Mouse (Mus musculus) heart, embryonic 16.5 days (tissue): ENCODE measurements around the gene Slc11a2. TPM values are rescaled to one million over a fixed set of nuclear protein-coding genes. Genes with fewer than 3 reads are reported as not detected.

Experiments
- ATAC-seq: fragments of 200-750 bp; cut with Nextera tagmentation; replicated peaks from 2 replicates; pipeline ENCODE4 v1.8.0; 2017; ENCODE audit warnings: moderate number of reproducible peaks; ENCODE audit not compliant: insufficient read depth, low FRiP score; ENCODE audit errors: extremely low read depth
- H3K27ac ChIP-seq: fragments of 300-500 bp; sonication (generic); 2 replicates; pipeline ENCODE4 v1.5.1; 2014; ENCODE audit warnings: mild to moderate bottlenecking, low read length, control low read depth, moderate library complexity
- H3K27me3 ChIP-seq: fragments of 300-500 bp; sonication (generic); 2 replicates; pipeline ENCODE4 v1.6.1; 2014; ENCODE audit warnings: low read length, mixed read lengths; ENCODE audit not compliant: control insufficient read depth, insufficient read depth
- H3K36me3 ChIP-seq: fragments of 300-500 bp; sonication (generic); 2 replicates; pipeline ENCODE4 v1.6.1; 2014; ENCODE audit not compliant: control insufficient read depth, insufficient read depth
- H3K4me1 ChIP-seq: fragments of 300-500 bp; sonication (generic); 2 replicates; pipeline ENCODE4 v1.6.1; 2014; ENCODE audit warnings: low read length, mixed read lengths; ENCODE audit not compliant: control insufficient read depth, insufficient read depth
- H3K4me2 ChIP-seq: fragments of 300-500 bp; sonication (generic); 2 replicates; pipeline ENCODE4 v1.6.1; 2014; ENCODE audit warnings: low read depth, mild to moderate bottlenecking, control low read depth, low read length
- H3K4me3 ChIP-seq: fragments of 300-500 bp; sonication (generic); 2 replicates; pipeline ENCODE4 v1.5.1; 2014; ENCODE audit warnings: mild to moderate bottlenecking, control low read depth, low read length
- H3K9ac ChIP-seq: fragments of 300-500 bp; sonication (generic); 2 replicates; pipeline ENCODE4 v1.6.1; 2014; ENCODE audit warnings: low read length, control low read depth
- H3K9me3 ChIP-seq: fragments of 300-500 bp; sonication (generic); replicated peaks from 2 replicates; pipeline ENCODE4 v1.6.1; 2016; ENCODE audit warnings: low read length; ENCODE audit not compliant: control insufficient read depth
- whole genome bisulfite sequencing: fragments of 180-500 bp; shearing (Covaris S2); extraction: QIAGEN DNeasy Blood & Tissue Kit; methylation state at CpG from one replicate; pipeline ENCODE4 v1.1.7; 2014; 5-methylcytosine and 5-hydroxymethylcytosine counted together
- polyA plus RNA-seq: library from polyadenylated mRNA; unstranded; fragments of >200 nt; fragmentation: Nextera tagmentation; extraction: Ambion mirVana; gene quantifications from 2 replicates; pipeline ENCODE4 v1.2.1, GENCODE M21; 2015

The Slc11a2 gene
- polyA plus RNA-seq = 15.3 and 18.6 TPM in 2 replicates

GRCm38 (mm10) chr15:100424396-100425122, at the start of gene Slc11a2:
Gene Slc11a2 (minus strand): TSS chr15:100425072.
- Histone ChIP-seq H3K9me3 (no peaks in the 10 kb centered on the region), H3K27ac (no peak within 1 kb of the TSS), H3K9ac (peak within 1 kb of the TSS; percentile 66), H3K4me2 (peak within 1 kb of the TSS; percentile 100), H3K36me3 (no peaks in the 10 kb centered on the region), H3K4me1 (peaks cover 32% of the 10 kb centered on the region), H3K4me3 (peak within 1 kb of the TSS; percentile 89), H3K27me3 (peaks cover 8% of the 10 kb centered on the region)
- no peak for ATAC-seq
- WGBS = 32% methylated on average over 17 of the region's 17 CpGs

DNA sequence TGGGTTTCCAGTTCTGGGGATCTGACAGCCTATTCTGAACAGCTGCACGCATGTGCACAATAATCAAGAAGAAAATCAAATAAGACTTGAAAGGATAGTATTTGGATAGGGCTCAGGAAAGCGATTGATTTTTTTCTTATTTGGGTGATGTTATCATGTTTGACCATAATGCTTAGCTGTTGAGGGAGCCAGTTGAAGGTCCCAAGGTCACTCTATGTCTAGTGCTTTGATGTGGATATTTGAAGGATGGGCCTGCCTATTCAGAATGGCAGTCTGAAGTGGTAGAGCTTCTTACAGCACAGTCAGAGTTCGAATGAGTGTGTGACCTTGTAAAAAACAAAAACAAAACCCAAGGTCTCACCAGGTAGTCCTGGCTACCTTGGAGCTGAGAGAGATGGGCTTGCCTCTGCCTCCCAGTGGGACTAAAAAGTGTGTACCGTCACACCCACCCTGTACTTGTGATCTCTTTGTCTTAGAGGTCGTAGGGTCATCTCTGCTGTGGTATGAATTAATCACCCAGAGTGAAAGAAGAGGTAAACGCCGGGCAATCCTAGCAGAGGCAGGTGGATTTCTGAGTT, 49.1 kb upstream of the Slc11a2 start:
- WGBS = 74% methylated on average over 7 of the region's 7 CpGs
- Histone ChIP-seq H3K4me2 (no peak overlapping the region), H3K9me3 (no peaks in the 10 kb centered on the region), H3K9ac (no peak overlapping the region), H3K27ac (no peak overlapping the region), H3K4me1 (peaks cover 11% of the 10 kb centered on the region), H3K27me3 (no peaks in the 10 kb centered on the region), H3K36me3 (peaks cover 34% of the 10 kb centered on the region), H3K4me3 (no peak overlapping the region)
- ATAC-seq = no peak

- ATAC-seq = no peak
- H3K9ac ChIP-seq = peak overlapping the region; percentile 93
Measured at GRCm38 (mm10) chr15:100470037-100470436, 45.2 kb upstream of the Slc11a2 start.

DNA sequence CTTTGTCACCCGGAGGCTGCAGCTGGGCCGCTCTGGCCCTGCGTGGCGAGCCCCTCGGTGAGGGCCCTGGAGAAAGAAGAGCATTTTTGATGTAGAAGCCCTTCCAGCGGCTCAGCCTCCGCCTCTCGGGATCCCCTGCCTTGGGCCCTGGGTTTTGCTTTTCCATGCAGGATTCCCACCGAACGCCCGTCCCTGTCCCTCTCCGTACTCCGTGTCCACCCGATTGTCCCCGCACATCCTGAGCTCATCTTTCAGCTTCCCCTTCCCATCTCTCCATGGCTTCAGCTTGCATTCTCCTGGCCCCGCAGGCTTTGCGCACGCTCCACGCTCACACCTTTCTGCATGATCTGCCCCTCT, 44.3 kb upstream of the Slc11a2 start:
- under 1% methylated on average over 19 of the region's 19 CpGs for WGBS
- Histone ChIP-seq H3K4me1 (peaks cover 15% of the 10 kb centered on the region), H3K36me3 (peaks cover 7% of the 10 kb centered on the region; the same call in 1 of the 2 replicates), H3K27me3 (no peaks in the 10 kb centered on the region), H3K9me3 (no peaks in the 10 kb centered on the region), H3K4me2 (peak overlapping the region; percentile 93), H3K27ac (peak overlapping the region; percentile 90), H3K9ac (peak overlapping the region; percentile 93), H3K4me3 (peak overlapping the region; percentile 92)
- ATAC-seq = peak; percentile 3; the same call in 1 of the 2 replicates

More at GRCm38 (mm10) chr15:100470037-100470436, 45.2 kb upstream of the Slc11a2 start:
- no peak overlapping the region for H3K27ac ChIP-seq
- H3K4me1 ChIP-seq = peaks cover 15% of the 10 kb centered on the region
- H3K4me3 ChIP-seq = peak overlapping the region; percentile 92
- H3K9me3 ChIP-seq = no peaks in the 10 kb centered on the region
- peak overlapping the region; percentile 93 for H3K4me2 ChIP-seq
- peaks cover 12% of the 10 kb centered on the region for H3K36me3 ChIP-seq
- H3K27me3 ChIP-seq = no peaks in the 10 kb centered on the region
- 45% methylated on average over 10 of the region's 10 CpGs for WGBS

GRCm38 (mm10) chr15:100468295-100469188, 43.7 kb upstream of the Slc11a2 start, which contains the start of gene Letmd1:
Gene Letmd1 (plus strand): TSS chr15:100469023.
- peak; percentile 95 for ATAC-seq
- H3K4me1 ChIP-seq = peaks cover 15% of the 10 kb centered on the region
- H3K4me2 ChIP-seq = peak within 1 kb of the TSS; percentile 93
- 3% methylated on average over 78 of the region's 84 CpGs for WGBS
- peak within 1 kb of the TSS; percentile 92 for H3K4me3 ChIP-seq
- H3K9ac ChIP-seq = peak within 1 kb of the TSS; percentile 93
- H3K27ac ChIP-seq = peak within 1 kb of the TSS; percentile 90
- H3K27me3 ChIP-seq = no peaks in the 10 kb centered on the region
- H3K9me3 ChIP-seq = no peaks in the 10 kb centered on the region
- H3K36me3 ChIP-seq = peaks cover 7% of the 10 kb centered on the region; the same call in 1 of the 2 replicates

GRCm38 (mm10) chr15:100467738-100468137, 42.9 kb upstream of the Slc11a2 start:
- Histone ChIP-seq H3K4me3 (peak overlapping the region; percentile 92), H3K27ac (no peak overlapping the region), H3K36me3 (peaks cover 7% of the 10 kb centered on the region; the same call in 1 of the 2 replicates), H3K27me3 (no peaks in the 10 kb centered on the region), H3K9me3 (no peaks in the 10 kb centered on the region), H3K4me2 (peak overlapping the region; percentile 93), H3K4me1 (peaks cover 15% of the 10 kb centered on the region), H3K9ac (peak overlapping the region; percentile 45)
- no peak for ATAC-seq
- WGBS = 30% methylated on average over 8 of the region's 8 CpGs

DNA sequence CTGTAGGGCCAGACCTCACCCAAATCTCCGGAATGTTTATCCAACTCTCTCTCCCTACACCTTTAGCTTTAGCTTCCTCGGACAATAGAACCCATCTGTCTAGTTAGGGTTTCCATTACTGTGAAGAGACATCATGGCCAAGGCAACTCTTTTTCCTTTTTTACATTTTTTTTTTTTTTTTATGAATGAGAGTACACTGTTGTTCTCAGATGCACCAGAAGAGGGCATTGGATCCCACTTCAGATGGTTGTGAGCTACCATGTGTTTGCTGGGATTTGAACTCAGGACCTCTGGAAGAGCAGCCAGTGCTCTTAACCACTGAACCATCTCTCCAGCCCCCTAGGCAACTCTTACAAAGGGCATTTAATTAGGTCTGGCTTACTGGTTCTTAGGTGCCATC, 40.6 kb upstream of the Slc11a2 start:
- Histone ChIP-seq H3K4me3 (no peak overlapping the region), H3K9me3 (no peaks in the 10 kb centered on the region), H3K4me1 (peaks cover 15% of the 10 kb centered on the region), H3K27ac (no peak overlapping the region), H3K4me2 (no peak overlapping the region), H3K27me3 (no peaks in the 10 kb centered on the region), H3K9ac (no peak overlapping the region), H3K36me3 (no peaks in the 10 kb centered on the region)
- 80% methylated on average over 2 of the region's 2 CpGs for WGBS
- ATAC-seq = no peak

DNA sequence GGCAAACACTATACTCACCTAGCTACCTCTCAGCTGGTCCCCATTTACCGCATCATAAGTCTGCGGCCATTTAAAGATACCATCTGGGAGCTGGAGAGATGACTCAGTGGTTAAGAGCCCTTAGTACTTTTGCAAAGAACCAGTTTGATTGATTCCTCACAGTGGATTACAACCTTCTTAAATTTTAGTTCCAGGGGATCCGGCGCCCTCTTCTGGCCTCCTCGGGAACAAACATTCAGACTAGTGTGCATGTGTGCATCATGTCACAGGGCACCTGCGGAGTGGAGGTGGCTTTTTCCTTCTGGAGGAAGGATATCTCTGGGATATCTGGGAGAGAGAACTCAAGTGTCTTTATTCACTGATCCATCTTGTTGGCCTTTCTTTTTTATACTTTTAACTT, 38.8 kb upstream of the Slc11a2 start:
- Histone ChIP-seq H3K4me2 (no peak overlapping the region), H3K27ac (no peak overlapping the region), H3K27me3 (peaks cover 2% of the 10 kb centered on the region; the same call in 1 of the 2 replicates), H3K36me3 (no peaks in the 10 kb centered on the region), H3K4me3 (no peak overlapping the region), H3K9me3 (no peaks in the 10 kb centered on the region), H3K4me1 (peaks cover 4% of the 10 kb centered on the region; the same call in 1 of the 2 replicates), H3K9ac (no peak overlapping the region)
- no peak for ATAC-seq
- WGBS = 25% methylated on average over 6 of the region's 6 CpGs
